Mouse (Mus musculus) spleen, postnatal 36 days (tissue): ENCODE data around the gene Slc22a15.

ENCODE experiments used
- DNase-seq, 2 experiments: peaks; one replicate each; pipeline ENCODE4 v3.0.0; 2022; ENCODE audit warnings: low spot score in 2 of 2, mixed read lengths in 1 of 2

Slc22a15 gene

GRCm38 (mm10) chr3:101923843-101924740 lies at the start of gene Slc22a15:
Gene Slc22a15 (minus strand): TSS chr3:101924453.
- DNase-seq, result peak; percentile 56 to 57

DNA sequence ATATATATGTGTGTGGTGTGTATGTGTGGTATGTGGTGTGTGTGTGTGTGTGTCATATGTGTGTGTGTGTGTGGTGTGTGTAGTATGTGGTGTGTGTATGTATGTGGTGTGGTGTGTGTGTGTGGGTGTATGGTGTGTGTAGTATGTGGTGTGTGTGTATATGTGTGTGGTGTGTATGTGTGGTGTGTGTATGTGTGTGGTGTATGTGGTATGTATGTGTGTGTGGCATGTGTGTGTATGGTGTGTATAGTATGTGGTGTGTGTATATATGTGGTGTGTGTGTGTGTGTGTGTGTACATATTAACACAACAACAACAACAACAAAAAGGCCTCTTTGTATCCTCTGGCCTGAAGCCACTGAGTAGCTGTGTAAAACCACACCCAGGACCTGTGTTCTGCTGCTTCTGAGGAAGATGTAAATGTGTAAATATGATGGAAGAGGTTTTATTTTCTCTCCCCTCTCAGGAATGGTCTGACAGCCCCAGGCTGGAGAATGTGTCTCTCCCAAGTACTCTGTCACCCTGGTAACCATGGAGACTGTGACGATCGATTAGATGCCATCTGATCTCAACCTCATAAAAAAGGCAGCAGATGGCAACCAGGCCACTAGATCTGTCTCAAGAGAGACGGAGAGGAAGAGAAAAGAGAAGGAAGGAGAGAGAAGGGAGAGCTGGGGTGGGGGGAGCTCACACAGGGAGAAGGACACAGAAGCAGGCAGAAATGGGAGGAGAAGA lies 42.7 kb upstream of the Slc22a15 start:
- no peak for DNase-seq

DNA sequence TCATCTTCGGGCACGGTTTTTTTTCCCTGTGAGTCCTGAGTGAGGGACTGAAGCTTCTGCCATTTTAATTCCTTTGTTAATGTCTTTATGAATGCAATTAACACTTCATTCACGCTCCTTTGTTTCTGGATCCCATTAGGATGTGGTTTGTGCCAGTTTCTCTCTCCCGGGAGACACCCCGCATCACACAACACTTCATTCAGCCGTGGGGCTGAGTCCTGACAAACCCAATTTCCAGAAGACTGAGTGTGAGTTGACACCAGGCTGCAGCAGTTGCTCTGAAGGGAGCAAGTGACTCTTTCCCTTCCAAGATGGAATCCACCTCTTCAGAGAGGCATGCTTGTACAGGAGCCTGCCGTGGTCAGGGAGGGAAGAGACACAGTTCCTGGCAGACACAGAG lies 40.1 kb upstream of the Slc22a15 start:
- DNase-seq, result no peak

DNA sequence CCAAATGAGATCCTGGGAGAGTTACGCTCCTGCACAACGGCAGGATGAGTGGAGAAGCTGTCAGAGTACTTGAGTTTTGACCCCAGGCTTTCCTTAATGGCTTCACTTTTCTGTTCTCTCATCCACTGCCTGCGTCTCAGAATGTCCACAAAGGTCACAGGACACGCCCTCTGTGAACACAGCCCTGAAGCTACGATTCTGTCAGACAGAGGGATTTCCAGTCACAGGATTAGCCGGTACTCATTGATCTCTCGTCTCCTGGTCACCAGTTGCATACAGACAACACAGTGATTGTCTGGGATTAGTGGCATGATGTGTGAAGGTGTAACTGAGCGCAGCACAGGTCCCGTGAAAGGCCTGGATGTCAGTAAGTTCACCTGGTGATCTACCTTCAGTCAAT lies 39.2 kb upstream of the Slc22a15 start:
- no peak for DNase-seq

DNA sequence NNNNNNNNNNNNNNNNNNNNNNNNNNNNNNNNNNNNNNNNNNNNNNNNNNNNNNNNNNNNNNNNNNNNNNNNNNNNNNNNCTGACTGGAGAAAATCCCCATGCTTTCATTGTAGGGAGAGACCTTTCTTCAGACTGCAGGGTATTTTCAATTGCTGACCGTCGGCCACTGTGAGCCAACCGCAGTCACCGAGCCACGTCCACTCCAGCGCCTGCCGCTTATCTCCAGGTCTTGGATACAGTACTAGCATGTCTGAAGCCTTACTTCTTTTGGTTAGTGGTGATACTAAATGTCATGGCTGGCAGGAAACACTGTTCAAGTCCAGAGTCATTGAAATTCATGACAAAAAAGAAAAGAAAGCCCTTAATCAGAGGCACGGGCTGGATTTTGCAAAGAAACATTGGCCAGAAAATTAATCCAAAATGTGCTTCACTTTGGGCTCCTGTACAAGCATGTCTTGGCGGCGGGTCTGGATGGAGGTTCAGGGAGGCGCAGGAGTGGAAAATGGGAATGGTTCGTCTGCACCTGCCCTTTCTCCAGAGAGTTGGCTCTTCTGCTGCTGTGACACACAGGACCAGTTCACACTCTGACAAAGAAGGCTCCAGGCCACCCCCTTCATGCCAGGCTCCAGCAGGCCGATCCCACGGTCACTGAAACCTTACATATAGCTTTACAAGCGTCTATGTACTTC lies 37.0 kb upstream of the Slc22a15 start:
- no peak for DNase-seq

DNA sequence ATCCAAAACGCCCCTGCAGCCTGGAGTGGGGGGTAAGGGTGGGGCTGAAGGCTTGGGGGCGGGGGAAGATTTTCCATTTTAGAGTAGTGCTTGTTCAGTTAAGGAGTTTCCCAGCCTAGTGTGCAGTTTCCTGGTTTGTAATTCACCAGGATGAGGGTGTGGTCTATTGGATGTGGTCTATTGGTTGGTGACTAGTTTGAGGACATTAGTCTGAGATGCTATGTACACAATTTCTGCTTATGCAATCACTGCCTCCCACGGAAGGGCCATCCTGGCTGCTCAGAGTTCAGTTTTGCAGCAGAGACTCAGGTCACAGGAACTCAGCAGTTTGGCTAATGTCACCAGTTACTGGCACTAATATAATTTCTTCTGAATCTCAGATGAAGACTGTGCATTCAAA lies 33.8 kb upstream of the Slc22a15 start:
- no peak for DNase-seq

DNA sequence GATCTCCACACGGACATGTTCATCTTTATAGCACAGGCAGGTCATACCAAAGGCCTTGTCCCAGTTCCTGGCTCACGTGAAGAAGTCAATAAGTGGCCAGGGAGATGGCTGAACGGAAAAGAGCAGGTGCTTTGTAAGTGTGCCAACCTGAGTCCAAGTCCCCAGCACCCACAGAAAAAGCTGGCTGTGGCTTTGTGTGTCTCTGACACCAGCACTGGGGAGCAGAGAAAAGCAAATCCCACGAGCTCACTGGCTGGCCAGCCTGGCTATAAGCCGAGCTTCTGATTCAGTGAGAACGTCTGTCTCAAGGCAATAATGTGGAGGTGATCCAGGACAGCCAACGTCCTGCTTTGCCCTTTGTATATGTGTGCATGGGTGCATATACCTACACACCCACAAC lies 29.3 kb upstream of the Slc22a15 start:
- DNase-seq, result no peak

DNA sequence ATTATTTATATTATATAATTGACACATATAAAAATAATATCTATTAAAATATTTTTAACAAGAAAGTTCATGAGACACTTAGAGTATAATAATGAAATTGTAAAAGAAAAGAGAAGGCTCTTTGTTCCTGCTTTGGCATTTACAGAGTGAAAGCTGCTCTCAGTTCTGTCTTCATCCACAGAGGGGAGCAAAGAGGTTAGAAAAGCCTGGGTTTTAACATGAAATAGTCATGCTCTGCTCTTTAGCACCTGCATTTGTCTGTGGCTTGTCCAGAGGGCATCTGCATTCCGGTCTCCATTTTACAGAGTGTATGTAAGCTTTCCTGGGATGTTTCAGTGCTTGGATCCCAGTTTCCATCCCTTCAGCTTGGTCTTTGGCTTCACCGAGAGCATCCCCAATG lies 28.3 kb upstream of the Slc22a15 start:
- no peak for DNase-seq

DNA sequence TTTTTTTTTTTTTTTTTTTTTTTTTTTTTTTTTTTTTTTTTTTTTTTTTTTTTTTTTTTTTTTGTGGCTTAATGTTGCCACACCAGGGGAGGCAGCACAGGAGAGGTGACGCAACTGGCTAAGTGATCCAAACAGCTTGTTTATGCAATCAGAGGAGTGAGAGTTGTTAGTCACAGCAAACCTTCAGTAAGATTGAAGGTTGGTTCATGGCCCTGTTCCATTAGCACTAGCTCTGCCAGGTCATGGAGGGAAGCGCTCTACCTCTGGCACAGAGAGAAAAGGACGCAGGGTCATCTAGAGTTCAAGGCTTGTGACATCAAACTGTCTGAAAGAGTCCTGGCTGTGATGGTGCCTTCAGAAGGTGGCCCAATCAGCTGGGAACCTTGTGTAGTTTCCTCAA lies 24.3 kb upstream of the Slc22a15 start:
- no peak for DNase-seq

- DNase-seq, result no peak
Measured at GRCm38 (mm10) chr3:101947250-101947649, 23.0 kb upstream of the Slc22a15 start.

DNA sequence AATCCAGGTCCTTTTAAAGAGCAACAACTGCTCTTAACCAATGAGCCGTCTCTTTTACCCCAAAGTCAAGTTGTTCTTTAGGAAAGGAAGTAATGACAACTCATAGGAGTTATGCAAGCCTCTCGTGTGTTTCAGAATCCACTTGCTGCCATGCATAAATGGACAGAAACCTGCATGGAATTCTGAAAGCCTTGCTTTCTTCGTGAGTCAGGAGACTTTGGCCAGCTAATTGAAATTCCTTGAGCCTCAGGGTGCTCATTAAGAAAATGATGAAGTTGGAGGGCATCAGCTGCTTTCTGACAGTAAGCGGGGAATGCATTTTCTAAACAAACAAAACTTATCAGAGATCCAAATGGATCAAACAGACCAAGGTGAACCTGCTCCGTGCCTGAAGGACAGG lies 21.0 kb upstream of the Slc22a15 start:
- DNase-seq, result no peak

DNA sequence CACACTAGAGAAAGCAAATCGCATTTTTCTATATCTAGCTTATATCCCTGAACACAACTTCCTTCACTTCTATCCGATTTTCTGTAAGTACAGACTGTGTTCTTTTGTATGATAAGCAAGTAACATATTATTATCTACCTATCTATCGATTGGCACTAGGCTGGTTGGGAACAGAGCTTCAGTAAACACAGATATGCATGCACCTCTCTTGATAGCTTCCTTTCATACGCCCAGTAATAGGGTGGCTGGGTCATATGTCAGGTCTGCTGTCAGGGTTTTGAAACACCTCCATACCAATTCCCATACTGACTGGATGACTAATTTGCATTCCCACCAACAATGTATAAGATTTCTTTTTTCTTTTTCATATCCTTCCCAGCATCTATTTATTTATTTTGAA lies 16.2 kb upstream of the Slc22a15 start:
- DNase-seq, result no peak

GRCm38 (mm10) chr3:101939865-101940264 lies 15.6 kb upstream of the Slc22a15 start:
- DNase-seq, result no peak

DNA sequence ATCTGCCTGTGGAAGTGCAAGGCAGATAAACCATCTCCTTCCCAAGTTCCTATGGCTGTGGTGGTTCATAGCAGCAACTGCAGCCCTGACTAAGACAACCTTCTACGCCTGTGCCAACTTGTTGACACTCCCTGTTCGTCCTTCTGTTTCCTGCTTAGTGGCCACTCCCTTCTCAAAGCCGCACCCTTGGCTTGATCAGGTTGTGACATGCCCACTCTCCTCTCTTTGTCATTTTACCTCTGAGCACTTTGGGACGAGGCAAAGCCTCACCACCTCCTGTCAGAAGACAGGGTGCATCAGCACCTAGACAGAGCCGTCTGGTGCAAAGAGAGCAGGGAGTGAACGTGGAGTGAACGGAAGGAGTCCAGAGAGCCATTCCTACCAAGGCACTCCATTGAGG lies 14.9 kb upstream of the Slc22a15 start:
- no peak for DNase-seq

- DNase-seq, result no peak
Measured at GRCm38 (mm10) chr3:101936369-101936768, 12.1 kb upstream of the Slc22a15 start.

DNA sequence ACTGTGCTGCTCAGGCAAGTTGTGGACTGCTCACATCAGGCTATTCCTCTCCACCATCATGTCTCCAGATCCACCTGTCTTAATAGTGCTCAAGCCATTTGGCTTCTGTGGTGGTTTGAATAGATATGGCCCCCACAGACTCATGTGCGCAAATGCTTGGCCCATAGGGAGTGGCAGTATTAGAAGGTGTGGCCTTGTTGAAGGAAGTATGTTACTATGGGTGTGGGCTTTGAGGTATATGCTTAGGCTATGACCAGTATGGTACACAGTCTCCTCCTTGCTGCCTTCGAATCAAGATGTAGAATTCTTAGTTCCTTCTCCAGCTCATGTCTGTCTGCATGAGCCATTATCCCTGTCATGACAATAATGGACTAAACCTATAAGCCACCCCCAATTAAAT lies 9.6 kb upstream of the Slc22a15 start:
- DNase-seq, result no peak

DNA sequence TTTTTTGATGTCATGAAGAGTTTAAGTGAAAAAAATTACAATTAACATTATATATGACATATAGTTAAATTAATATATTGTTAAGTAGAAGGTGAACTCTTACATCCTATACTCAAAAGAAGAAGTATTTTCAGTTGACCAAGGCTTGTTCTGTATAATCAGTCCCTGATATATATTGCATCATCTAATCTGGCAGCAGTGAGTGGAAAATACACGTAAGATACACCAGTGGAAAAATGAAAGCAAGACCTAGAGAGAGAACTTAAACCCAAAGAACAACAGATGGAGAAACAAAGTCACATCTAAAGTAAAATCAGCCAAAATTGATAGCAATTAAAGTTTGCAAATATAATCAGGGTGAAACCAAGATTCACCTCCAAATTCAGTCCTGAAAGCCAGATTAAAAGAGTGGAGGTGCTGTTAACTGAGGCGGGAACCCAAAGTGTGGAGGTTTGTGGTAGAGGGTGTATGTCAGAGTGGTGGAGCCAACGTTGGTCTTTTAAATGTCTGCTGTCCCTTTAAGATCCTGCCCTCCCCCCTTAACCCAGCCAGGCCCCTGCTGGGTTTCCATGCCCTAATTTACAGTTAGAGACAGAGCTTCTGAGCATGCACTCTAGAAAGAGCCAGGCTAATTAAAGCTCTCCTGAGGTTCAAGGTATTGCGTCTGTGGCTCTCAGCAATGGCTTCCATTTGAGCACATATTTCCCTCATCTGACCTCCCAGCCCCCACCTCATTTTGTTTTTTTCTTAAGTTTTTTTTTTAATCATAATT lies 5.0 kb upstream of the Slc22a15 start:
- no peak for DNase-seq

DNA sequence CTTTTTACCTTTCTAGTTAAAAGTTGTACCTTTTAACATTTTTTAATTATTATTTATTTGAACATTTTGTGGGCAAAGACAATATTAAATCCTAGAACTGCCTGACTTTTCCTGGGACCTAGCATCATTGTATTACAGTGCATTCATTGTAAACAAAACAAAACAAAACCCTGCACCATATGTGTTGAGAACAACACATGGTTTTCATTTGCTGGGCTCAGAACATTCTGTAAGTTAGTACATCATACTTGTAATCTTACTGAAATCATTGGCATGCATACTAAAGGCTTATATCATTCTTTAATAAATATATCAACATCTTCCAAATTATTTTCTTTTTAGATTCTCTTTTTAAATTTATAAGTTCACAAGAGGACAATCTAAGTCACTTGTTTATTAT lies 2.4 kb upstream of the Slc22a15 start:
- DNase-seq, result no peak

- DNase-seq, result no peak
Measured at GRCm38 (mm10) chr3:101925663-101926062, 1.4 kb upstream of the Slc22a15 start.

DNA sequence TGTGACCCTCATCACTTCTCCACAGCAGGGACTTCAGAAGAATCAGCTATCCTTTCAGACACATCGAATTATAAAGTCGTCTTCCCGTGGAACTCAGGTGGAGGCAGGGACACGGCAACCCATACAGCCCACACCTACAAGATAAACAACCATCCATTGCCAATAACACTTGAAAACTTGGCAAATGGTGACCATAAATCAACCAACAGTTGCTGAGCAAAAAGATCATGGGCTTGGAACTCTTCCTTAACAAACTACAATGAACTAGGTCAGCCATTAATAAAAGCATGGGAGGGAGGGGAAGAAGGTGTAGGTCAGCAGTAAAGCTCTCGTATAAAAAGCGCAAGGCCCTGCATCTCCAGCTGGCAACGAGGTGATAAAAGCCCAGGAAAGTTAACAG lies 1.9 kb downstream of the Slc22a15 start:
- DNase-seq, result no peak

DNA sequence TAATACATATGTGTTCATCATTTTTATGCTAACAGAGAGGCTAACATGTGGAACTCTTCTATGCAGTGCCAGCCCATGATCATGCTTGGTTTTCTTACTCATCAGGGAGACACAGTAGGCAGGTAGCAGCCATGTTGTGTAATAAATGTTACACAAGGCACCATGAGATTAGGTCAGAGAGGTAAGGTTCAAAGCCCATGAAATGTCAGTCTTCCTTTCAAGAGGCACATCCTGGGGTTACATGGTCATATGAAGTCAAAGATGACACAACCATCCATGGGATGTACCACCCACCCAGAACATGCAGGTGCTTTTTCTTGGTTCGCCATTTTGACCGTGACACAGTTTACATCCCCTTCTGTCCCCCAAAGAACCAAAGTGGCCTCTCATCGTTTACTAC lies 5.7 kb downstream of the Slc22a15 start:
- no peak for DNase-seq

DNA sequence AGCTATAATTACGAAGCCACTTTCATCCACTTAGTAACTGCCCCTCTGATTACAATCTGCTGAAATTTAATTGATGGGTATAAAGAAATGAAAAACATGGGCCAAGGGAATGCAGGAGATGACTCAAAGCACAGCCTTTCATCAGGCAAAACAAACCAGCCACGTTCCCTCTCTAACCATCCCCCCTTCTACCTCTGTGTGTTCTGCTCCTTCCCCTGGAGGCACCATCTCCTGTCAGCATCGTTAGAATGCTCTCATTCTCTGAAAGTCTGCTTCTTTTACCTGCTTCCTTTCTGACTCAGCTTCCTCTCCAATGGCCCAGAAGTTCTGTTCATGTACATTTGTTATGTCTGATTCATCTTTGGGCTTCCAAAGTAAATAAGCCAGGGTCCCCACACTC lies 6.6 kb downstream of the Slc22a15 start:
- no peak for DNase-seq
